Mouse (Mus musculus): ENCODE data around the gene Dctn2.

- no peak for TF ChIP-seq CTCF (IDR thresholded peaks at IDR 0.05; ENCODE audit: control insufficient read depth, insufficient read depth, insufficient read length)
- no peak for TF ChIP-seq FOSL1 (IDR thresholded peaks at IDR 0.05; ENCODE audit: insufficient read depth, low read length, poor library complexity, severe bottlenecking)
- TF ChIP-seq MAX (IDR thresholded peaks at IDR 0.05) = no peak
- TF ChIP-seq USF1 (IDR thresholded peaks at IDR 0.05; ENCODE audit: low read depth) = no peak
- TF ChIP-seq MYOD1 (IDR thresholded peaks at IDR 0.05; ENCODE audit: control insufficient read depth, insufficient read length, low read depth) = no peak
- no peak for TF ChIP-seq CEBPB (IDR thresholded peaks at IDR 0.05; ENCODE audit: low read depth)
- no peak for TF ChIP-seq MYOG (IDR thresholded peaks at IDR 0.05; ENCODE audit: control insufficient read depth, extremely low read depth, insufficient read length)
These were observed 1.2 kb upstream of the Dctn2 start for GRCm38 (mm10) chr10:127264971-127265370.
